Mouse (Mus musculus) spleen, adult 2 months (tissue): ENCODE data around the gene Asphd2.

Experiments
- CTCF ChIP-seq: fragments of 200-500 bp; IDR thresholded peaks from 2 replicates; pipeline ENCODE4 v1.5.1; 2011; ENCODE audit warnings: mild to moderate bottlenecking, inconsistent platforms; ENCODE audit not compliant: insufficient read depth, insufficient read length, insufficient replicate concordance; ENCODE audit errors: extremely low read depth
- POLR2A ChIP-seq: fragments of 200-500 bp; IDR thresholded peaks from 2 replicates; pipeline ENCODE4 v1.6.1; 2011; ENCODE audit warnings: low read depth, low read length, inconsistent platforms

DNA sequence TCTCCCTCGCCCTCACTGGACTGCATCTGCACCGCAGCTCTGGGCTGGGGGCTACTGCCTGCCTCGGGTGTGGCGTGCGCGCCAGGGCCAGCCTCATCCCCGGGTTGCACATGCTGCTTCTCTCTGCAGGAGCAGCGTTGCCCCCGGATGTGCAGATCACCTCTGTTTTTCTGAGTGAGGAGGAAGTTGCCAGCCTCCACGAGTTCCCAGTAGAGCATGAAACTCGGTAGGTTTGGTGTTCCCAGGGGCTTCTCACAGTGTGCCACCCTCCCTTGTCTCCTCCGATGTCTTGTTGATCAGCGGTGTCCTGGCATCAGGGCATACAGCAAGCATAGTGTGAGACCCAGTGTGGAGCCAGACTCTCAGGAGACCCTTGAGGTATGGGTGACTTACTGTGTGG, 25.3 kb downstream of the Asphd2 start:
- TF ChIP-seq POLR2A: no peak
- TF ChIP-seq CTCF: no peak
